Mouse (Mus musculus) cerebellum, postnatal 36 days (tissue): ENCODE measurements around the gene Mlh1.

ENCODE experiments used
- DNase-seq, 2 experiments: peaks; one replicate each; pipeline ENCODE4 v3.0.0; 2021 to 2022; ENCODE audit warnings: mixed read lengths in 2 of 2

The Mlh1 gene

GRCm38 (mm10) chr9:111285061-111285460 is 13.5 kb upstream of the Mlh1 start:
- no peak for DNase-seq

GRCm38 (mm10) chr9:111275156-111275555 is 3.6 kb upstream of the Mlh1 start:
- DNase-seq = no peak

GRCm38 (mm10) chr9:111273958-111274357 is 2.4 kb upstream of the Mlh1 start:
- no peak for DNase-seq

- no peak for DNase-seq
These were observed 1.6 kb upstream of the Mlh1 start for GRCm38 (mm10) chr9:111272996-111273785.

GRCm38 (mm10) chr9:111272356-111272755 is 765 bp upstream of the Mlh1 start:
- peak in 1 of 2 experiments; percentile 21 for DNase-seq

GRCm38 (mm10) chr9:111271056-111271433 is 546 bp downstream of the Mlh1 start:
- no peak for DNase-seq

- DNase-seq = no peak
These were observed 985 bp downstream of the Mlh1 start for GRCm38 (mm10) chr9:111270606-111271005.

- DNase-seq = no peak
These were observed 3.6 kb downstream of the Mlh1 start for GRCm38 (mm10) chr9:111267998-111268397.

- DNase-seq = no peak
These were observed 10.2 kb downstream of the Mlh1 start for GRCm38 (mm10) chr9:111261356-111261755.

- no peak for DNase-seq
These were observed 11.1 kb downstream of the Mlh1 start for GRCm38 (mm10) chr9:111260360-111260985.

- DNase-seq = no peak
These were observed 19.3 kb downstream of the Mlh1 start for GRCm38 (mm10) chr9:111252161-111252869.

GRCm38 (mm10) chr9:111247682-111248246 is 23.8 kb downstream of the Mlh1 start:
- DNase-seq = no peak

GRCm38 (mm10) chr9:111245546-111245945 is 26.0 kb downstream of the Mlh1 start:
- DNase-seq = no peak

GRCm38 (mm10) chr9:111243384-111243783 is 28.2 kb downstream of the Mlh1 start:
- no peak for DNase-seq

GRCm38 (mm10) chr9:111239821-111240220 is 31.8 kb downstream of the Mlh1 start:
- DNase-seq = no peak

- no peak for DNase-seq
These were observed 33.9 kb downstream of the Mlh1 start for GRCm38 (mm10) chr9:111237726-111238125.

- no peak for DNase-seq
These were observed 36.9 kb downstream of the Mlh1 start for GRCm38 (mm10) chr9:111234701-111235100.

- no peak for DNase-seq
These were observed 43.1 kb downstream of the Mlh1 start for GRCm38 (mm10) chr9:111228446-111228845.

- DNase-seq = no peak
These were observed 48.2 kb downstream of the Mlh1 start for GRCm38 (mm10) chr9:111223406-111223805.

GRCm38 (mm10) chr9:111221580-111221979 is 50.0 kb downstream of the Mlh1 start:
- DNase-seq = no peak

- no peak for DNase-seq
These were observed 51.0 kb downstream of the Mlh1 start for GRCm38 (mm10) chr9:111220551-111221080.

- DNase-seq = no peak
These were observed 55.2 kb downstream of the Mlh1 start for GRCm38 (mm10) chr9:111216424-111216823.

GRCm38 (mm10) chr9:111213501-111213900 is 58.1 kb downstream of the Mlh1 start:
- DNase-seq = no peak
